Mouse (Mus musculus) heart, adult 2 months (tissue): Measurements from ENCODE around the gene Depdc1b. TPM values are rescaled to one million over a fixed set of nuclear protein-coding genes. Genes with fewer than 3 reads are reported as not detected.

Experiments
- DNase-seq, 2 experiments: peaks; one replicate each; pipeline ENCODE4 v3.0.0; 2021
- H3K27ac ChIP-seq: fragments of 200-600 bp; 2 replicates; pipeline ENCODE4 v1.8.1; 2022
- H3K27me3 ChIP-seq: fragments of 200-500 bp; 2 replicates; pipeline ENCODE4 v1.6.1; 2012; ENCODE audit warnings: mild to moderate bottlenecking, low read length, inconsistent platforms, mixed read lengths; ENCODE audit not compliant: control insufficient read depth, insufficient read depth
- H3K36me3 ChIP-seq: fragments of 200-500 bp; 2 replicates; pipeline ENCODE4 v1.6.1; 2012; ENCODE audit warnings: low read length, inconsistent platforms; ENCODE audit not compliant: control insufficient read depth, insufficient read depth
- H3K4me1 ChIP-seq: fragments of 200-500 bp; 2 replicates; pipeline ENCODE4 v1.6.1; 2011; ENCODE audit warnings: low read length; ENCODE audit not compliant: control insufficient read depth, insufficient read depth
- H3K4me3 ChIP-seq: fragments of 200-600 bp; 2 replicates; pipeline ENCODE4 v1.8.1; 2022
- H3K79me2 ChIP-seq: fragments of 200-500 bp; replicated peaks from 2 replicates; pipeline ENCODE4 v1.6.1; 2012; ENCODE audit warnings: mild to moderate bottlenecking, inconsistent platforms, low read length, moderate library complexity, mixed read lengths; ENCODE audit not compliant: control insufficient read depth, insufficient read depth
- H3K9ac ChIP-seq: fragments of 200-500 bp; 2 replicates; pipeline ENCODE4 v1.6.1; 2012; ENCODE audit warnings: low read depth, mild to moderate bottlenecking, control low read depth, inconsistent platforms, low read length, mixed read lengths
- CTCF ChIP-seq: fragments of 200-600 bp; IDR thresholded peaks from 2 replicates; pipeline ENCODE4 v1.8.1; 2022; ENCODE audit warnings: antibody characterized with exemption, mild to moderate bottlenecking, moderate library complexity
- EP300 ChIP-seq: fragments of 200-500 bp; IDR thresholded peaks from 2 replicates; pipeline ENCODE4 v1.6.1; 2011; ENCODE audit warnings: low read depth, low read length, control low read depth; ENCODE audit not compliant: insufficient read depth
- POLR2A ChIP-seq: fragments of 200-500 bp; IDR thresholded peaks from 2 replicates; pipeline ENCODE4 v1.6.1; 2011; ENCODE audit warnings: mild to moderate bottlenecking, low read depth, low read length, control low read depth; ENCODE audit not compliant: insufficient read depth
- WGBS: fragments of 180-500 bp; shearing (Covaris S2); methylation state at CpG from one replicate; pipeline ENCODE4 v1.1.7; 2018; 5-methylcytosine and 5-hydroxymethylcytosine counted together
- intact Hi-C: fragments of 180-260 bp; cut with DNase I; formaldehyde crosslinking; loops from one replicate; pipeline ENCODE4 v1.15.1; 2025
- polyA plus RNA-seq: library from polyadenylated mRNA; depleted of rRNA; stranded (reverse); fragments of >200 nt; gene quantifications from 2 replicates; pipeline ENCODE4 v1.2.3, GENCODE M21; 2012
- total RNA-seq, 2 experiments: library from RNA; stranded (reverse); gene quantifications; 2 replicates each; pipeline ENCODE4 v1.2.3; 2021

The Depdc1b gene
- total and polyA plus RNA-seq, 3 experiments = 0.14 to 0.36 (median 0.34) TPM

- no peaks in the 10 kb centered on the region for H3K36me3 ChIP-seq
- TF ChIP-seq POLR2A (no peak), CTCF (no peak), EP300 (no peak)
- H3K9ac ChIP-seq = no peak overlapping the region
- H3K4me1 ChIP-seq = no peaks in the 10 kb centered on the region; the same call in 1 of the 2 replicates
- no peak overlapping the region for H3K27ac ChIP-seq
- H3K4me3 ChIP-seq = no peak overlapping the region
- intact Hi-C loops = no loop called here
- no peaks in the 10 kb centered on the region for H3K79me2 ChIP-seq
- H3K27me3 ChIP-seq = no peaks in the 10 kb centered on the region
- WGBS = 43% methylated on average over 5 of the region's 5 CpGs
- no peak for DNase-seq
Observed at GRCm38 (mm10) chr13:108273456-108273855, 42.7 kb upstream of the Depdc1b start.

- intact Hi-C loops = no loop called here
- no peaks in the 10 kb centered on the region for H3K36me3 ChIP-seq
- TF ChIP-seq POLR2A (no peak), CTCF (no peak), EP300 (no peak)
- H3K4me3 ChIP-seq = no peak overlapping the region
- no peaks in the 10 kb centered on the region for H3K79me2 ChIP-seq
- no peak for DNase-seq
- no peaks in the 10 kb centered on the region for H3K4me1 ChIP-seq
- no peak overlapping the region for H3K9ac ChIP-seq
- 33% methylated on average over 1 of the region's 1 CpGs for WGBS
- no peaks in the 10 kb centered on the region for H3K27me3 ChIP-seq
- H3K27ac ChIP-seq = no peak overlapping the region
Observed at GRCm38 (mm10) chr13:108276561-108276960, 39.6 kb upstream of the Depdc1b start.

GRCm38 (mm10) chr13:108277320-108277719, 38.8 kb upstream of the Depdc1b start:
- Histone ChIP-seq H3K4me3 (no peak overlapping the region), H3K27me3 (no peaks in the 10 kb centered on the region), H3K27ac (no peak overlapping the region), H3K4me1 (no peaks in the 10 kb centered on the region), H3K79me2 (no peaks in the 10 kb centered on the region), H3K36me3 (no peaks in the 10 kb centered on the region), H3K9ac (no peak overlapping the region)
- intact Hi-C loops = no loop called here
- WGBS = 85% methylated on average over 7 of the region's 7 CpGs
- no peak for TF ChIP-seq EP300
- no peak for DNase-seq

GRCm38 (mm10) chr13:108278592-108278991, 37.5 kb upstream of the Depdc1b start:
- Histone ChIP-seq H3K4me3 (no peak overlapping the region), H3K79me2 (no peaks in the 10 kb centered on the region), H3K27ac (no peak overlapping the region), H3K27me3 (no peaks in the 10 kb centered on the region), H3K36me3 (no peaks in the 10 kb centered on the region), H3K9ac (no peak overlapping the region), H3K4me1 (no peaks in the 10 kb centered on the region)
- WGBS = 62% methylated on average over 6 of the region's 6 CpGs
- DNase-seq = no peak
- no peak for TF ChIP-seq CTCF
- intact Hi-C loops = no loop called here

GRCm38 (mm10) chr13:108284312-108284711, 31.8 kb upstream of the Depdc1b start:
- Histone ChIP-seq H3K9ac (no peak overlapping the region), H3K36me3 (no peaks in the 10 kb centered on the region), H3K27me3 (no peaks in the 10 kb centered on the region), H3K79me2 (no peaks in the 10 kb centered on the region), H3K4me1 (no peaks in the 10 kb centered on the region), H3K27ac (no peak overlapping the region), H3K4me3 (no peak overlapping the region)
- 92% methylated on average over 2 of the region's 2 CpGs for WGBS
- TF ChIP-seq CTCF = no peak
- TF ChIP-seq EP300 = no peak
- TF ChIP-seq POLR2A = no peak
- intact Hi-C loops = no loop called here
- DNase-seq = no peak

GRCm38 (mm10) chr13:108287953-108288352, 28.2 kb upstream of the Depdc1b start:
- Histone ChIP-seq H3K27me3 (0 out of 2 replicates have a peak, but pooled peaks cover 2% of the 10 kb centered on the region), H3K4me3 (no peak overlapping the region), H3K36me3 (no peaks in the 10 kb centered on the region), H3K9ac (no peak overlapping the region), H3K4me1 (no peaks in the 10 kb centered on the region), H3K79me2 (no peaks in the 10 kb centered on the region), H3K27ac (no peak overlapping the region)
- intact Hi-C loops = no loop called here
- WGBS = 51% methylated on average over 3 of the region's 3 CpGs
- no peak for TF ChIP-seq POLR2A
- no peak for TF ChIP-seq EP300
- TF ChIP-seq CTCF = no peak
- DNase-seq = no peak

- 66% methylated on average over 3 of the region's 3 CpGs for WGBS
- H3K4me1 ChIP-seq = no peaks in the 10 kb centered on the region
- H3K27ac ChIP-seq = no peak overlapping the region
- H3K9ac ChIP-seq = no peak overlapping the region
- H3K79me2 ChIP-seq = no peaks in the 10 kb centered on the region
- no peak for DNase-seq
- intact Hi-C loops = no loop called here
- 0 out of 2 replicates have a peak, but pooled peaks cover 2% of the 10 kb centered on the region for H3K27me3 ChIP-seq
- no peaks in the 10 kb centered on the region for H3K36me3 ChIP-seq
- no peak overlapping the region for H3K4me3 ChIP-seq
- TF ChIP-seq EP300 (no peak), POLR2A (no peak), CTCF (no peak)
Observed at GRCm38 (mm10) chr13:108289436-108289835, 26.7 kb upstream of the Depdc1b start.
